Mouse (Mus musculus): ENCODE data around the gene Pde4b.

- TF ChIP-seq CTCF (IDR thresholded peaks at IDR 0.05; ENCODE audit: control insufficient read depth, insufficient read depth, insufficient replicate concordance, low read depth, low read length), result no peak
- no peak for TF ChIP-seq POLR2A (IDR thresholded peaks at IDR 0.05; ENCODE audit: control insufficient read depth, low read depth, low read length)
Measured at GRCm38 (mm10) chr4:102521434-102521833, 434.1 kb downstream of the Pde4b start.

Measured in testis, adult 2 months (tissue).